Mouse (Mus musculus) urinary bladder, postnatal 4 days (tissue): Measurements from ENCODE around the gene Phox2a.
A peak's percentile ranks its signal among the peaks of the same experiment; 100 is the strongest.

Source experiments
- DNase-seq, 2 experiments: peaks; one replicate each; pipeline ENCODE4 v3.0.0; 2021 to 2022; ENCODE audit warnings: low spot score in 2 of 2

Gene Phox2a

GRCm38 (mm10) chr7:101817861-101818401 is at the start of gene Phox2a:
Gene Phox2a (plus strand): TSS chr7:101818313.
- no peak for DNase-seq

GRCm38 (mm10) chr7:101770051-101770450 is 48.1 kb upstream of the Phox2a start:
- no peak for DNase-seq

- DNase-seq, result no peak
Observed at GRCm38 (mm10) chr7:101771604-101772003, 46.5 kb upstream of the Phox2a start.

- no peak for DNase-seq
Observed at GRCm38 (mm10) chr7:101772687-101773086, 45.4 kb upstream of the Phox2a start.

GRCm38 (mm10) chr7:101777053-101777452 is 41.1 kb upstream of the Phox2a start:
- no peak for DNase-seq

- no peak for DNase-seq
Observed at GRCm38 (mm10) chr7:101820295-101821030, 2.4 kb downstream of the Phox2a start.

- peak in 1 of 2 experiments; percentile 49 for DNase-seq
Observed at GRCm38 (mm10) chr7:101821571-101822501, 3.7 kb downstream of the Phox2a start.

- no peak for DNase-seq
Observed at GRCm38 (mm10) chr7:101822836-101823757, 5.0 kb downstream of the Phox2a start.

GRCm38 (mm10) chr7:101823758-101824630 is 5.9 kb downstream of the Phox2a start:
- no peak for DNase-seq

GRCm38 (mm10) chr7:101830373-101830772 is 12.3 kb downstream of the Phox2a start:
- no peak for DNase-seq

GRCm38 (mm10) chr7:101831437-101831836 is 13.3 kb downstream of the Phox2a start:
- DNase-seq, result no peak

- DNase-seq, result no peak
Observed at GRCm38 (mm10) chr7:101832372-101832771, 14.3 kb downstream of the Phox2a start.

GRCm38 (mm10) chr7:101833352-101833751 is 15.2 kb downstream of the Phox2a start:
- DNase-seq, result no peak

- DNase-seq, result no peak
Observed at GRCm38 (mm10) chr7:101833916-101834584, 15.9 kb downstream of the Phox2a start.

GRCm38 (mm10) chr7:101834903-101835302 is 16.8 kb downstream of the Phox2a start:
- DNase-seq, result no peak

- DNase-seq, result no peak
Observed at GRCm38 (mm10) chr7:101835457-101836109, 17.5 kb downstream of the Phox2a start.

- peak; percentile 52 to 73 for DNase-seq
Observed at GRCm38 (mm10) chr7:101836271-101837153, 18.4 kb downstream of the Phox2a start.

GRCm38 (mm10) chr7:101837154-101837605 is 19.1 kb downstream of the Phox2a start:
- DNase-seq, result peak in 1 of 2 experiments; percentile 46
